Mouse (Mus musculus) heart, embryonic 16.5 days (tissue): Measurements from ENCODE around the gene Olfr736. TPM values are rescaled to one million over a fixed set of nuclear protein-coding genes. Genes with fewer than 3 reads are reported as not detected.

Experiments used
- ATAC-seq: fragments of 200-750 bp; cut with Nextera tagmentation; replicated peaks from 2 replicates; pipeline ENCODE4 v1.8.0; 2017; ENCODE audit warnings: moderate number of reproducible peaks; ENCODE audit not compliant: insufficient read depth, low FRiP score; ENCODE audit errors: extremely low read depth
- H3K27ac ChIP-seq: fragments of 300-500 bp; sonication (generic); 2 replicates; pipeline ENCODE4 v1.5.1; 2014; ENCODE audit warnings: mild to moderate bottlenecking, low read length, control low read depth, moderate library complexity
- H3K27me3 ChIP-seq: fragments of 300-500 bp; sonication (generic); 2 replicates; pipeline ENCODE4 v1.6.1; 2014; ENCODE audit warnings: low read length, mixed read lengths; ENCODE audit not compliant: control insufficient read depth, insufficient read depth
- H3K36me3 ChIP-seq: fragments of 300-500 bp; sonication (generic); 2 replicates; pipeline ENCODE4 v1.6.1; 2014; ENCODE audit not compliant: control insufficient read depth, insufficient read depth
- H3K4me1 ChIP-seq: fragments of 300-500 bp; sonication (generic); 2 replicates; pipeline ENCODE4 v1.6.1; 2014; ENCODE audit warnings: low read length, mixed read lengths; ENCODE audit not compliant: control insufficient read depth, insufficient read depth
- H3K4me2 ChIP-seq: fragments of 300-500 bp; sonication (generic); 2 replicates; pipeline ENCODE4 v1.6.1; 2014; ENCODE audit warnings: low read depth, mild to moderate bottlenecking, control low read depth, low read length
- H3K4me3 ChIP-seq: fragments of 300-500 bp; sonication (generic); 2 replicates; pipeline ENCODE4 v1.5.1; 2014; ENCODE audit warnings: mild to moderate bottlenecking, control low read depth, low read length
- H3K9ac ChIP-seq: fragments of 300-500 bp; sonication (generic); 2 replicates; pipeline ENCODE4 v1.6.1; 2014; ENCODE audit warnings: low read length, control low read depth
- H3K9me3 ChIP-seq: fragments of 300-500 bp; sonication (generic); replicated peaks from 2 replicates; pipeline ENCODE4 v1.6.1; 2016; ENCODE audit warnings: low read length; ENCODE audit not compliant: control insufficient read depth
- WGBS: fragments of 180-500 bp; shearing (Covaris S2); extraction: QIAGEN DNeasy Blood & Tissue Kit; methylation state at CpG from one replicate; pipeline ENCODE4 v1.1.7; 2014; 5-methylcytosine and 5-hydroxymethylcytosine counted together
- polyA plus RNA-seq: library from polyadenylated mRNA; unstranded; fragments of >200 nt; fragmentation: Nextera tagmentation; extraction: Ambion mirVana; gene quantifications from 2 replicates; pipeline ENCODE4 v1.2.1, GENCODE M21; 2015

Olfr736 gene
- polyA plus RNA-seq = not detected in 2 replicates

DNA sequence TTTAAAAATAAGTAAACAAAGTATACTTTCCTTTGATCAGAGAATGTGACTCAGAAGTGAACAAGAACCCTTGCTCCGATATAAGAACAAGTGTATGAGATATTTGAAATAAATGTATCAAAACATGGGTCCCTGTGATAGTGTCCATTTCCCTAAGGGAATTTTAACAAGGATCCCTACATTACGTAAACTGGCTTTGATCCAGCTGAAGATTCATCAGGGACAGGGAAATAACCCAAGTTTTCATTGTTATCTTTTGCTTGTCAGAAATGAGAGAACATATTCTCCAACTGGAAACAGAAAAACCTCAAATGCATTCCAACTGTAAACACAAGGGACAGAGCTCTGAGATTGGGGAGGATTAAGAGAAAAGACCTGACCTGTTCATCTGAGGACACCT lies at the start of gene Olfr736:
Olfr736 (plus strand) TSS at position 301 of the 400 bp plus-strand sequence.
- no peaks in the 10 kb centered on the region for H3K4me1 ChIP-seq
- H3K36me3 ChIP-seq = no peaks in the 10 kb centered on the region
- no peaks in the 10 kb centered on the region for H3K27me3 ChIP-seq
- H3K27ac ChIP-seq = no peak within 1 kb of the TSS
- H3K4me3 ChIP-seq = no peak within 1 kb of the TSS
- no peaks in the 10 kb centered on the region for H3K9me3 ChIP-seq
- ATAC-seq = no peak
- 74% methylated on average over 2 of the region's 2 CpGs for WGBS
- H3K4me2 ChIP-seq = no peak within 1 kb of the TSS
- H3K9ac ChIP-seq = no peak within 1 kb of the TSS

GRCm38 (mm10) chr14:50348796-50349195 lies 32.2 kb upstream of the Olfr736 start, which contains the start of gene Olfr735:
Gene Olfr735, minus strand, starts transcription at chr14:50348872.
- no peak for ATAC-seq
- Histone ChIP-seq H3K27me3 (no peaks in the 10 kb centered on the region), H3K9me3 (no peaks in the 10 kb centered on the region), H3K4me1 (no peaks in the 10 kb centered on the region), H3K4me2 (no peak within 1 kb of the TSS), H3K9ac (no peak within 1 kb of the TSS), H3K4me3 (no peak within 1 kb of the TSS), H3K27ac (no peak within 1 kb of the TSS), H3K36me3 (no peaks in the 10 kb centered on the region)
- 81% methylated on average over 2 of the region's 2 CpGs for WGBS

DNA sequence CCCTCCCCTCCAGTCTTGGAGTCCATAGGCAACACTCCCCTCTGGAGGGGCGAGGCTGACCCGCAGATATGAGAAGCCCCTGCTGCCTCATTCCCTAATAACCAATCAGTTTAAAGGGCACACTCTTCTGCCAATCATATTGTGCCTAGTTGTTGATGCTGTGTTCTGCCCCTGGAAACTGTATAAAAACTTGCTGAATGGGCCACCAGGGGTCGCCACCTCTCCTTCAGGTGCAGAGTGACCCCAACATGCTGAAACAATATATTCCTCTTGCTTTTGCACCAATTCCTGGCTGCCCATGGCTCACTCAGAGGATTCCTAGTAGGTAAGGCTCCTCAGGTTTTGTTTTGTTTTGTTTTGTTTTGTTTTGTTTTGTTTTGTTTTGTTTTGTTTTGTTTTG lies 28.5 kb upstream of the Olfr736 start:
- Histone ChIP-seq H3K9me3 (no peaks in the 10 kb centered on the region), H3K27ac (no peak overlapping the region), H3K36me3 (no peaks in the 10 kb centered on the region), H3K4me3 (no peak overlapping the region), H3K9ac (no peak overlapping the region), H3K4me2 (no peak overlapping the region), H3K27me3 (no peaks in the 10 kb centered on the region), H3K4me1 (no peaks in the 10 kb centered on the region)
- 50% methylated on average over 3 of the region's 3 CpGs for WGBS
- ATAC-seq = no peak

- WGBS = 71% methylated on average over 2 of the region's 2 CpGs
- no peak overlapping the region for H3K9ac ChIP-seq
- no peaks in the 10 kb centered on the region for H3K27me3 ChIP-seq
- no peaks in the 10 kb centered on the region for H3K9me3 ChIP-seq
- H3K36me3 ChIP-seq = no peaks in the 10 kb centered on the region
- H3K4me3 ChIP-seq = no peak overlapping the region
- no peaks in the 10 kb centered on the region for H3K4me1 ChIP-seq
- ATAC-seq = no peak
- no peak overlapping the region for H3K27ac ChIP-seq
- H3K4me2 ChIP-seq = no peak overlapping the region
Measured at GRCm38 (mm10) chr14:50356725-50357124, 24.2 kb upstream of the Olfr736 start.

DNA sequence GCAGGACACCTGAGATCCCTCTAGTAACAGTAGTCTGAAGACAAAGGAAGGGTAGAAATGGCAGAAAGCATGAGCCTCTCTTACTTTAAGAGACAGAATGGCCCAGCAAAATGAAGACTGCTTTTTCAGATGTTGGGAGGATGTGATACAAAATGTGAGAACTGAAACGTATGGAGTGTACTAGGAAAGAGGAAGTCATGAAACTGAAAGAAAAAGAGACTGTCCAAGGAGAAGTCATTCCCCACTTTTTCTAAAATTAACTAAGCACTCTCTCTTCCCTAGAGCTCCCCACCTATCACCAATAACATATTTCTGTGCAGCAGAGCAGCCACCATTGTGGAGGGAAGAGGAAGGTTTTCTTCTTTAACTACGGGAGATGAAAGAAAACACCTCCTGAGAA lies 23.4 kb upstream of the Olfr736 start, which contains the start of gene Tlr11:
Tlr11 (plus strand) TSS at position 322 of the 400 bp plus-strand sequence.
- Histone ChIP-seq H3K4me3 (no peak within 1 kb of the TSS), H3K36me3 (no peaks in the 10 kb centered on the region), H3K9me3 (no peaks in the 10 kb centered on the region), H3K9ac (no peak within 1 kb of the TSS), H3K27me3 (no peaks in the 10 kb centered on the region), H3K4me2 (no peak within 1 kb of the TSS), H3K27ac (no peak within 1 kb of the TSS), H3K4me1 (no peaks in the 10 kb centered on the region)
- 71% methylated on average over 2 of the region's 2 CpGs for WGBS
- no peak for ATAC-seq

DNA sequence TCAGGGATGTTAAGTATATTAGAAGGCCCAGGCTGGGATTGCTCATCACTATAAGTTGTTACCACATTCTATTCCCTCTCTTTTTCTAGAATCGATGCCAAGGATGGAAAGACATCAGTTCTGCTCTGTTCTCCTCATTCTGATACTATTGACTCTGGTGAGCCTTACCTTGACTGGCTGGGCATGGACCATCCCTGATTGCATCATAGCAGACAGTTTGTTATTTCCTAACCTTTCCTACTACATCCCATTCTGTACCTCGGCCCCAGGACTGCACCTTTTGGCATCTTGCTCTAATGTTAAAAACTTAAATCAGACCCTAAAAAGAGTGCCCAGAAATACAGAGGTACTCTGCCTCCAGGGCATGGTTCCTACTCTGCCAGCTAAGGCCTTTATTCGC lies 20.5 kb upstream of the Olfr736 start:
- Histone ChIP-seq H3K4me3 (no peak overlapping the region), H3K27me3 (no peaks in the 10 kb centered on the region), H3K4me1 (no peaks in the 10 kb centered on the region), H3K9ac (no peak overlapping the region), H3K9me3 (no peaks in the 10 kb centered on the region), H3K36me3 (no peaks in the 10 kb centered on the region), H3K27ac (no peak overlapping the region), H3K4me2 (no peak overlapping the region)
- ATAC-seq = no peak
- 80% methylated on average over 3 of the region's 3 CpGs for WGBS

- no peak overlapping the region for H3K9ac ChIP-seq
- no peak overlapping the region for H3K27ac ChIP-seq
- no peaks in the 10 kb centered on the region for H3K4me1 ChIP-seq
- no peaks in the 10 kb centered on the region for H3K36me3 ChIP-seq
- H3K27me3 ChIP-seq = no peaks in the 10 kb centered on the region
- no peaks in the 10 kb centered on the region for H3K9me3 ChIP-seq
- 71% methylated on average over 2 of the region's 2 CpGs for WGBS
- no peak for ATAC-seq
- H3K4me3 ChIP-seq = no peak overlapping the region
- no peak overlapping the region for H3K4me2 ChIP-seq
Measured at GRCm38 (mm10) chr14:50363561-50363960, 17.4 kb upstream of the Olfr736 start.

GRCm38 (mm10) chr14:50407268-50407667 lies 26.3 kb downstream of the Olfr736 start, which contains the start of gene Olfr738:
Gene Olfr738, plus strand, starts transcription at chr14:50407568.
- no peaks in the 10 kb centered on the region for H3K27me3 ChIP-seq
- WGBS = 81% methylated on average over 1 of the region's 1 CpGs
- no peaks in the 10 kb centered on the region for H3K9me3 ChIP-seq
- H3K9ac ChIP-seq = no peak within 1 kb of the TSS
- H3K27ac ChIP-seq = no peak within 1 kb of the TSS
- H3K4me2 ChIP-seq = no peak within 1 kb of the TSS
- H3K4me1 ChIP-seq = no peaks in the 10 kb centered on the region
- no peak within 1 kb of the TSS for H3K4me3 ChIP-seq
- no peaks in the 10 kb centered on the region for H3K36me3 ChIP-seq
- ATAC-seq = no peak

GRCm38 (mm10) chr14:50418326-50418725 lies 37.4 kb downstream of the Olfr736 start, which contains the start of gene Olfr739:
Gene Olfr739, plus strand, starts transcription at chr14:50418626.
- 63% methylated on average over 2 of the region's 2 CpGs for WGBS
- no peak for ATAC-seq
- no peaks in the 10 kb centered on the region for H3K9me3 ChIP-seq
- H3K4me1 ChIP-seq = no peaks in the 10 kb centered on the region
- no peak within 1 kb of the TSS for H3K4me2 ChIP-seq
- H3K27me3 ChIP-seq = no peaks in the 10 kb centered on the region
- H3K4me3 ChIP-seq = no peak within 1 kb of the TSS
- no peaks in the 10 kb centered on the region for H3K36me3 ChIP-seq
- H3K27ac ChIP-seq = no peak within 1 kb of the TSS
- no peak within 1 kb of the TSS for H3K9ac ChIP-seq
